Mouse (Mus musculus) E14TG2a.4 (cell line): ENCODE data around the gene Abcg5.

Experiments used
- CTCF ChIP-seq: conservative IDR thresholded peaks from 2 replicates; pipeline ENCODE4 v1.5.1; 2014; ENCODE audit warnings: low read length
- NANOG ChIP-seq: IDR thresholded peaks from 2 replicates; pipeline ENCODE4 v1.6.1; 2014; ENCODE audit warnings: borderline replicate concordance, low read length, mixed read lengths
- POU5F1 ChIP-seq: IDR thresholded peaks from 2 replicates; pipeline ENCODE4 v1.6.1; 2014; ENCODE audit warnings: low read length, borderline replicate concordance

DNA sequence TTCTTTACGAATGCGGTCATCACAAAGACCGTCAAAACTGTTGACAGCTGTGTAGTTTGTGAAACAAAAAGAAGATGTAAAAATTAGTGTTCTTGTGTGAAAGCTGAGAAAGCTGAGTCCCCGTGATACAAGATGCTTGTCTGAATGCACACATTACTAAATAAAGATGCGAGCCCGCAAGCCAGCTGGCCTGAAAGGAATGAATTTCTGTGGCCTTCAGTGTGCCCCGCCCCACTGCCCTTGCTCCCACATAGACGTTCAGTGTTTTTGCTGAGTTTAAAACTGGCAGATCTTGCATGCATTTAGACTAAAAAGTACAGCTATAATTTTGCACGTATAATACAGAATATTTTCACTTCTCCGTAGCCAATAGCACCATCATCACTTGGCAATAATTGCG, 67.0 kb downstream of the Abcg5 start:
- no peak for TF ChIP-seq CTCF
- no peak for TF ChIP-seq POU5F1
- TF ChIP-seq NANOG = no peak
